Mouse (Mus musculus) neural tube, embryonic 11.5 days (tissue): ENCODE measurements around the gene Dbx1. TPM values are rescaled to one million over a fixed set of nuclear protein-coding genes. Genes with fewer than 3 reads are reported as not detected.

Experiments used
- ATAC-seq: fragments of 200-750 bp; cut with Nextera tagmentation; 2 replicates; pipeline ENCODE4 v1.8.0; 2017; ENCODE audit warnings: moderate number of reproducible peaks, mild to moderate bottlenecking, moderate TSS enrichment, moderate library complexity; ENCODE audit not compliant: insufficient read depth, low FRiP score, low TSS enrichment
- DNase-seq: peaks from one replicate; pipeline ENCODE4 v3.0.0-alpha.2; 2015; ENCODE audit warnings: low spot score
- H3K27ac ChIP-seq: fragments of 300-500 bp; sonication (generic); 2 replicates; pipeline ENCODE4 v1.5.1; 2014; ENCODE audit warnings: low read depth, mild to moderate bottlenecking, low read length
- H3K27me3 ChIP-seq: fragments of 300-500 bp; sonication (generic); 2 replicates; pipeline ENCODE4 v1.6.1; 2014; ENCODE audit warnings: mild to moderate bottlenecking, low read length, mixed read lengths; ENCODE audit not compliant: control insufficient read depth, insufficient read depth
- H3K36me3 ChIP-seq: fragments of 300-500 bp; sonication (generic); 2 replicates; pipeline ENCODE4 v1.6.1; 2014; ENCODE audit warnings: mild to moderate bottlenecking, low read length, moderate library complexity, mixed read lengths; ENCODE audit not compliant: control insufficient read depth, insufficient read depth
- H3K4me1 ChIP-seq: fragments of 300-500 bp; sonication (generic); 2 replicates; pipeline ENCODE4 v1.6.1; 2014; ENCODE audit warnings: low read length, mixed read lengths; ENCODE audit not compliant: control insufficient read depth, insufficient read depth
- H3K4me2 ChIP-seq: fragments of 300-500 bp; sonication (generic); 2 replicates; pipeline ENCODE4 v1.6.1; 2014; ENCODE audit warnings: low read depth, mild to moderate bottlenecking, moderate library complexity
- H3K4me3 ChIP-seq: fragments of 300-500 bp; sonication (generic); 2 replicates; pipeline ENCODE4 v1.5.1; 2014; ENCODE audit warnings: low read depth, low read length
- H3K9ac ChIP-seq: fragments of 300-500 bp; sonication (generic); 2 replicates; pipeline ENCODE4 v1.6.1; 2014; ENCODE audit warnings: mild to moderate bottlenecking, low read length
- H3K9me3 ChIP-seq: fragments of 300-500 bp; sonication (generic); 2 replicates; pipeline ENCODE4 v1.6.1; 2016; ENCODE audit warnings: low read length; ENCODE audit not compliant: control insufficient read depth
- WGBS: fragments of 180-500 bp; shearing (Covaris S2); extraction: QIAGEN DNeasy Blood & Tissue Kit; methylation state at CpG from one replicate; pipeline ENCODE4 v1.1.7; 2014; 5-methylcytosine and 5-hydroxymethylcytosine counted together
- polyA plus RNA-seq: library from polyadenylated mRNA; unstranded; fragments of >200 nt; fragmentation: Nextera tagmentation; extraction: Ambion mirVana; gene quantifications from 2 replicates; pipeline ENCODE4 v1.2.1, GENCODE M21; 2014

Gene Dbx1
- polyA plus RNA-seq, 1 experiment from 2014 or later: 18.6 TPM

GRCm38 (mm10) chr7:49583176-49583575, 53.5 kb downstream of the Dbx1 start:
- Histone ChIP-seq H3K4me3 (no peak overlapping the region), H3K27me3 (no peaks in the 10 kb centered on the region), H3K36me3 (no peaks in the 10 kb centered on the region), H3K9ac (no peak overlapping the region), H3K27ac (no peak overlapping the region), H3K4me2 (no peak overlapping the region), H3K9me3 (no peaks in the 10 kb centered on the region), H3K4me1 (no peaks in the 10 kb centered on the region)
- DNase-seq: no peak
- WGBS: 94% methylated on average over 6 of the region's 6 CpGs
- no peak for ATAC-seq

GRCm38 (mm10) chr7:49582551-49582950, 54.1 kb downstream of the Dbx1 start:
- WGBS: 88% methylated on average over 7 of the region's 7 CpGs
- Histone ChIP-seq H3K27me3 (no peaks in the 10 kb centered on the region), H3K4me1 (no peaks in the 10 kb centered on the region), H3K9ac (no peak overlapping the region), H3K4me2 (no peak overlapping the region), H3K36me3 (no peaks in the 10 kb centered on the region), H3K27ac (no peak overlapping the region), H3K4me3 (no peak overlapping the region), H3K9me3 (no peaks in the 10 kb centered on the region)
- ATAC-seq: no peak
- no peak for DNase-seq

DNA sequence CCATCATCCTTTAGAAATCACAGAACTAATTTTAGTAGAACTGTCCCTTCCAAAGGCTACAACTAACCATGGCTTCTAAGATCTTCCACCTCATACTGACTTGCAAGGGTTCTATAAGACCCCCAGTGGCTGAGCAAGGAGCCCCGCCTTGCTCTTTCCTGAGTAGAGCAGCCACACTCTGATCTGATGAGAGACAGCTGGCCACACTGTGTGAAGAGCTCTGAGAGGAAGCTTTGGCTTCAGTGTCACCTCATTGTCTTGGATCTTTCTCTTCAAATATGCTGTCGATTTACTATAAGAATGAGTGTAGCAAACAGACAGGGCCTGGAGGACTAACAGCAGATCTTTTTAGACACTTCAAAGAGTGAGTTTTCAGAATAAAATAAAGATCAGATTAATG, 54.7 kb downstream of the Dbx1 start:
- H3K4me1 ChIP-seq: no peaks in the 10 kb centered on the region
- no peak overlapping the region for H3K9ac ChIP-seq
- no peak overlapping the region for H3K27ac ChIP-seq
- no peak overlapping the region for H3K4me3 ChIP-seq
- no peaks in the 10 kb centered on the region for H3K9me3 ChIP-seq
- ATAC-seq (no peak), DNase-seq (no peak)
- H3K4me2 ChIP-seq: no peak overlapping the region
- 95% methylated on average over 2 of the region's 2 CpGs for WGBS
- no peaks in the 10 kb centered on the region for H3K27me3 ChIP-seq
- H3K36me3 ChIP-seq: no peaks in the 10 kb centered on the region

Other genes starting within 250 kb of the Dbx1 start
- 3.2 and 3.4 TPM in 2 replicates for gene Htatip2, start 122.3 kb upstream of the Dbx1 start, polyA plus RNA-seq
- 54.8 and 55.0 TPM in 2 replicates for gene Prmt3, start 141.5 kb upstream of the Dbx1 start, polyA plus RNA-seq